Mouse (Mus musculus) forebrain, embryonic 16.5 days (tissue): ENCODE results near the gene Rtn3. TPM values are rescaled to one million over a fixed set of nuclear protein-coding genes. Genes with fewer than 3 reads are reported as not detected.

Experiments
- ATAC-seq: fragments of 200-750 bp; cut with Nextera tagmentation; 2 replicates; pipeline ENCODE4 v1.8.0; 2017; ENCODE audit warnings: mild to moderate bottlenecking, moderate library complexity
- H3K27ac ChIP-seq: fragments of 300-500 bp; sonication (generic); 2 replicates; pipeline ENCODE4 v1.5.1; 2014; ENCODE audit warnings: low read length, control low read depth
- H3K27me3 ChIP-seq: fragments of 300-500 bp; sonication (generic); replicated peaks from 2 replicates; pipeline ENCODE4 v1.6.1; 2014; ENCODE audit warnings: low read length; ENCODE audit not compliant: control insufficient read depth, insufficient read depth
- H3K36me3 ChIP-seq: fragments of 300-500 bp; sonication (generic); 2 replicates; pipeline ENCODE4 v1.6.1; 2014; ENCODE audit not compliant: control insufficient read depth, insufficient read depth
- H3K4me1 ChIP-seq: fragments of 300-500 bp; sonication (generic); replicated peaks from 2 replicates; pipeline ENCODE4 v1.6.1; 2014; ENCODE audit warnings: low read length; ENCODE audit not compliant: control insufficient read depth, insufficient read depth
- H3K4me2 ChIP-seq: fragments of 300-500 bp; sonication (generic); 2 replicates; pipeline ENCODE4 v1.6.1; 2014; ENCODE audit warnings: mild to moderate bottlenecking, low read length, control low read depth
- H3K4me3 ChIP-seq: fragments of 300-500 bp; sonication (generic); replicated peaks from 2 replicates; pipeline ENCODE4 v1.5.1; 2014; ENCODE audit warnings: mild to moderate bottlenecking, low read length, control low read depth
- H3K9ac ChIP-seq: fragments of 300-500 bp; sonication (generic); replicated peaks from 2 replicates; pipeline ENCODE4 v1.6.1; 2014; ENCODE audit warnings: low read depth, low read length, control low read depth
- H3K9me3 ChIP-seq: fragments of 300-500 bp; sonication (generic); 2 replicates; pipeline ENCODE4 v1.6.1; 2016; ENCODE audit warnings: low read length; ENCODE audit not compliant: control insufficient read depth
- WGBS: fragments of 180-500 bp; shearing (Covaris S2); extraction: QIAGEN DNeasy Blood & Tissue Kit; methylation state at CpG from one replicate; pipeline ENCODE4 v1.1.7; 2014; 5-methylcytosine and 5-hydroxymethylcytosine counted together
- microRNA-seq: library from miRNA; unstranded; fragments of <30 nt; microRNA quantifications from one replicate; pipeline ENCODE4, GENCODE M21; 2017
- polyA plus RNA-seq: library from polyadenylated mRNA; unstranded; fragments of >200 nt; fragmentation: Nextera tagmentation; extraction: Ambion mirVana; gene quantifications from 2 replicates; pipeline ENCODE4 v1.2.1, GENCODE M21; 2015

Rtn3 gene
- polyA plus RNA-seq, 1 experiment from 2014 or later: 550 TPM

DNA sequence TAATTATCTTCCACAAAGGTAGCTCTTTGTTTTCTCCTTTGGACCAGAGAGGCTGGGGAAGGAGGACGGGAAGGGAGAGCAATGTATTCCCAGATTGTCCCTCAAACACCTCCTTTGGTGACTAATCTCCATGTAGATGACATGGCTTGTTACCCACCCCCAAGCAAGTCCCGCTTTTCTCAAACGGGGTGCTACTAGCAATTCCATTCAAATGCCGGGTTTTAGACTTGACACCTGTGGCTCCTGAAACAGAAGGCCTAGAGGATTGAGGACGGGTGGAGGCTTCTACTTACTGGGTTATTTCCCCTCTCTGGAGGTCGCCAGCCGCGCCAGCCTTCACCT is 101.2 kb downstream of the Rtn3 start:
- Histone ChIP-seq H3K9me3 (no peaks in the 10 kb centered on the region), H3K4me2 (peak overlapping the region; percentile 64)
- WGBS: 3% methylated on average over 8 of the region's 8 CpGs

DNA sequence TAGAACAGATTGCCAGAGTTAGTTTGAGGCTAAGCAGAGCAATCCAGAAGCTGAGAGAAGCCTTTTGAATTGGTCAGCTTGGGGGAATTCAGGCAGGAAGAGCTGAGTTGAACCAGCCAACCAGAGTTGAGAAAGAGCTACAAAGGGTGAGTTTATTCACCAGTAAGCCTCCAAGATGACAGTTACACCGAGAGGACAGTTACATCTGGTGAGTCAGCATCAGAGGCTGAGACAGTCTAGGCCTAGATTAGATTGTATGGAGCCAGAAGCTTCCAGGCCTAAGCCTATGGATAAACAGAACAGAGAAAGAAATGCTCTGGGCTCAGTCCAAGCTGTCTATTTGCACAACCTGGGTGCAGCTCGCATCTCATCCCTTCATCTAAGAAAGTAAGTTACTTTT is 105.4 kb downstream of the Rtn3 start:
- H3K36me3 ChIP-seq: peaks cover 17% of the 10 kb centered on the region
- peaks cover 24% of the 10 kb centered on the region for H3K4me1 ChIP-seq
- ATAC-seq: no peak
- 84% methylated on average over 2 of the region's 2 CpGs for WGBS
- H3K9ac ChIP-seq: no peak overlapping the region
- H3K27me3 ChIP-seq: no peaks in the 10 kb centered on the region
- H3K9me3 ChIP-seq: no peaks in the 10 kb centered on the region
- no peak overlapping the region for H3K4me3 ChIP-seq
- no peak overlapping the region for H3K4me2 ChIP-seq
- no peak overlapping the region for H3K27ac ChIP-seq

More for the DNA sequence above, 101.2 kb downstream of the Rtn3 start:
- H3K4me3 ChIP-seq: peak overlapping the region; percentile 60
- H3K36me3 ChIP-seq: no peaks in the 10 kb centered on the region
- H3K27me3 ChIP-seq: no peaks in the 10 kb centered on the region
- no peak for ATAC-seq
- H3K9ac ChIP-seq: peak overlapping the region; percentile 93
- H3K27ac ChIP-seq: peak overlapping the region; percentile 96; the same call in 1 of the 2 replicates
- H3K4me1 ChIP-seq: peaks cover 33% of the 10 kb centered on the region

Small RNA genes lying within 50 kb of the gene (microRNA-seq; reads per million reads assigned to microRNA genes)
- 2.9 reads per million, percentile 10 among the genes with 10 or more reads in this experiment for gene Mir6991

Other genes with a start within 250 kb of the Rtn3 start
- gene Naa40, start 242.1 kb downstream of the Rtn3 start, polyA plus RNA-seq: 67.3 and 74.7 TPM in 2 replicates
- 45.8 and 49.2 TPM in 2 replicates for gene Rcor2, start 216.0 kb downstream of the Rtn3 start, polyA plus RNA-seq
- gene Mark2, start 141.4 kb downstream of the Rtn3 start, polyA plus RNA-seq: 41.2 and 43.8 TPM in 2 replicates
- gene Spindoc, start 100.3 kb downstream of the Rtn3 start, polyA plus RNA-seq: 35.8 and 39.4 TPM in 2 replicates
- 22.8 and 25.8 TPM in 2 replicates for gene 2700081O15Rik, start 65.7 kb downstream of the Rtn3 start, polyA plus RNA-seq
- 6.7 and 7.7 TPM in 2 replicates for gene Atl3, start 10.8 kb upstream of the Rtn3 start, polyA plus RNA-seq
- 3.3 and 4.5 TPM in 2 replicates for gene Pla2g16, start 74.2 kb upstream of the Rtn3 start, polyA plus RNA-seq
- 0.16 TPM in 1 of 2 replicates, not detected in the other for gene Lgals12, start 123.9 kb upstream of the Rtn3 start, polyA plus RNA-seq
- gene Hrasls5, start 129.3 kb upstream of the Rtn3 start, polyA plus RNA-seq: not detected in 2 replicates
- not detected in 2 replicates for gene Slc22a19, start 228.0 kb upstream of the Rtn3 start, polyA plus RNA-seq